Mouse (Mus musculus): Measurements from ENCODE around the gene Egflam.

DNA sequence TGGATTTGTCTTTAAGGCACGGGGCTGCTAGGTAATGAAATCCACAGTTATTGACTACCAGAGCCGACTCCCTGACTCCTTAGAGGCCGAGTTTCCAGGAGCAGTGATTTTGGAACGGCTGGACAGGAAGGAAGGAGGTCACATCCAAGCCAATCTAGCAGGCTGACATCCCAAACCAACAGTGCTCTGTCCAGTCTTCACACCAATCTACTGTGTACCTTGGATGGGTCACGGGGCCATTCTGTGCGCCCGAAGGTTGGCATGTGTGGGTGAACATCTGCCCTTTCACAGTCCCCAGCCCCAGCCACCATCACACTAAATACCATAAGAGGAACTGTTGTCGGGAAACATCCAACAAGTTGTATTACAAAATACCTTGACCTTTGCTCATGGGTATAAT is 150.9 kb downstream of the Egflam start:
- TF ChIP-seq HCFC1 (IDR thresholded peaks at IDR 0.05; ENCODE audit: borderline replicate concordance, insufficient read depth, low read length) (no peak), CHD2 (IDR thresholded peaks at IDR 0.05; ENCODE audit: low read depth, low read length) (no peak), MAFK (IDR thresholded peaks at IDR 0.05; ENCODE audit: insufficient read depth, low read depth, low read length) (no peak), ZC3H11A (IDR thresholded peaks at IDR 0.05; ENCODE audit: borderline replicate concordance, low read depth, low read length) (no peak), ZNF384 (IDR thresholded peaks at IDR 0.05; ENCODE audit: low read depth, low read length) (no peak)

All from ES-E14 (cell line).